Mouse (Mus musculus) midbrain, embryonic 11.5 days (tissue): ENCODE results near the gene Syndig1. TPM values are rescaled to one million over a fixed set of nuclear protein-coding genes. Genes with fewer than 3 reads are reported as not detected.

Experiments used
- ATAC-seq: fragments of 200-750 bp; cut with Nextera tagmentation; 2 replicates; pipeline ENCODE4 v1.8.0; 2017; ENCODE audit warnings: moderate TSS enrichment, moderate library complexity; ENCODE audit not compliant: low FRiP score
- DNase-seq: peaks from one replicate; pipeline ENCODE4 v3.0.0; 2015; ENCODE audit warnings: low spot score; ENCODE audit errors: missing footprints
- H3K27ac ChIP-seq: fragments of 300-500 bp; sonication (generic); 2 replicates; pipeline ENCODE4 v1.5.1; 2014; ENCODE audit warnings: low read depth, low read length
- H3K27me3 ChIP-seq: fragments of 300-500 bp; sonication (generic); 2 replicates; pipeline ENCODE4 v1.6.1; 2014; ENCODE audit warnings: mild to moderate bottlenecking, low read length, moderate library complexity, mixed read lengths; ENCODE audit not compliant: control insufficient read depth, insufficient read depth
- H3K36me3 ChIP-seq: fragments of 300-500 bp; sonication (generic); 2 replicates; pipeline ENCODE4 v1.6.1; 2014; ENCODE audit warnings: mild to moderate bottlenecking, low read length, moderate library complexity, mixed read lengths; ENCODE audit not compliant: control insufficient read depth, insufficient read depth
- H3K4me1 ChIP-seq: fragments of 300-500 bp; sonication (generic); 2 replicates; pipeline ENCODE4 v1.6.1; 2014; ENCODE audit warnings: low read length; ENCODE audit not compliant: control insufficient read depth, insufficient read depth
- H3K4me2 ChIP-seq: fragments of 300-500 bp; sonication (generic); 2 replicates; pipeline ENCODE4 v1.6.1; 2014; ENCODE audit warnings: mild to moderate bottlenecking, moderate library complexity
- H3K4me3 ChIP-seq: fragments of 300-500 bp; sonication (generic); 2 replicates; pipeline ENCODE4 v1.5.1; 2014; ENCODE audit warnings: low read depth, low read length
- H3K9ac ChIP-seq: fragments of 300-500 bp; sonication (generic); 2 replicates; pipeline ENCODE4 v1.6.1; 2014; ENCODE audit warnings: low read length
- H3K9me3 ChIP-seq: fragments of 300-500 bp; sonication (generic); 2 replicates; pipeline ENCODE4 v1.6.1; 2016; ENCODE audit warnings: low read length; ENCODE audit not compliant: control insufficient read depth
- WGBS: fragments of 180-500 bp; shearing (Covaris S2); extraction: QIAGEN DNeasy Blood & Tissue Kit; methylation state at CpG from one replicate; pipeline ENCODE4 v1.1.7; 2014; 5-methylcytosine and 5-hydroxymethylcytosine counted together
- polyA plus RNA-seq: library from polyadenylated mRNA; unstranded; fragments of >200 nt; fragmentation: Nextera tagmentation; extraction: Ambion mirVana; gene quantifications from 2 replicates; pipeline ENCODE4 v1.2.1, GENCODE M21; 2014

The Syndig1 gene
- polyA plus RNA-seq, 1 experiment from 2014 or later: 8.5 TPM

DNA sequence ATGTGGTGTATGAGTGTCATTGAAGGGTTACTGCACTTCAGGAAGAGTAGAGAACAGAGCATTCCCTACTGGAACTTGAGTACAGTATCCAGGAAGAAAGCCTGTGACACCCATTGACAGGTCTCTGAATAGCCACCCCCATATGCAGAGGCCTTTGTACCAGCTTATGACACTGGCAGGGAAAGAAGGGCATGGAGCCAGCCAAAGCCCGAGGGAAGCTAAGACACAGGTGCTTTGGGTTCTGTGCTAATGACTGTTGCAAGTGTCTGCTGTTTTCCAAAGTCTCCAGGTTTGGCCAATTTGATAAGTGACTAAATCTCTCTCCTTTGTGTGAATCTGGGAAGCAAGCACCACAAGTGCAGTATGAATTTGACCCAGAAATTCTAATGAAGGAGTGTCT, 71.6 kb downstream of the Syndig1 start:
- Histone ChIP-seq H3K27me3 (no peaks in the 10 kb centered on the region), H3K27ac (no peak overlapping the region), H3K9ac (no peak overlapping the region), H3K4me1 (no peaks in the 10 kb centered on the region), H3K9me3 (no peaks in the 10 kb centered on the region), H3K4me3 (no peak overlapping the region), H3K4me2 (no peak overlapping the region), H3K36me3 (no peaks in the 10 kb centered on the region)
- ATAC-seq (no peak), DNase-seq (no peak)
- WGBS: 87% methylated on average over 1 of the region's 1 CpGs

DNA sequence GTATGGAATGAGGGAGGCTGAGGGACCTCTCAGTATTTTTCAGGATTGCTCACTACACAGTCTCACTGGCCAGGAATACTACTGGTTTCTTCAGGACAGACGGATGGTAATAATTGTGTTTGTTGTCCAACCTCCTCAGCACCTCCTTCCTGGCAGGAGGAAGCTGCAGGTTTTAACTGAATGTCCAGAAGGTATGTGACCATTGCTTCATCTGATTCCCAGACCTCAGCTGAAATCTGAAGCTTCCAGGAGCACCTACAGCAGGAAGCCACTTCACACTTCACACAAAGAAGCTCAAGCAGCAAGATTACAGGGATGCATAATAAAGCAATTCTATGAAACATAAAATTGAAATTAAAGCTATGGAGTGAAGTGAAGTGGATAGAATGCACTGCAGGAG, 75.4 kb downstream of the Syndig1 start:
- no peaks in the 10 kb centered on the region for H3K9me3 ChIP-seq
- H3K4me2 ChIP-seq: no peak overlapping the region
- H3K9ac ChIP-seq: no peak overlapping the region
- 78% methylated on average over 1 of the region's 1 CpGs for WGBS
- ATAC-seq (no peak), DNase-seq (no peak)
- H3K4me3 ChIP-seq: no peak overlapping the region
- no peaks in the 10 kb centered on the region for H3K27me3 ChIP-seq
- no peaks in the 10 kb centered on the region for H3K4me1 ChIP-seq
- H3K27ac ChIP-seq: no peak overlapping the region
- no peaks in the 10 kb centered on the region for H3K36me3 ChIP-seq

DNA sequence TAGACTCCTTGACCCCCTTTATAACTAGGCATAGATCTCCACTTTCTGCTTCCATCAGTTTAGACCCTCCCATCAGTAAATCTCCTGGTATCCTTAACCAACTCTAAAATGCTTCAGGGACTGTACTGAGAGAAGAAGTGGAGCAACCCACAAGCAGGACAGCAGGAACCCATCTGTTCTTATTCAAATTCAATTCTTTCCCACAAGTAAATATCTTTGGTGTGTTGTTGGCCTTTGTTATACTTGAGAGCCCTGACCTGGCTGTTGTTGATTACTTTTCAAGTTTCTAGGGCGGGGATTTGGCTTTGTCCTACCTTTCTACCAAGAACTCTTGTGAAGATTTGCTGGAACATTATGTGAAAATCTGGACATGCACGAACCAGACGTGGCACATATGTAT, 77.7 kb downstream of the Syndig1 start:
- Histone ChIP-seq H3K36me3 (no peaks in the 10 kb centered on the region), H3K27ac (no peak overlapping the region), H3K4me2 (no peak overlapping the region), H3K4me1 (no peaks in the 10 kb centered on the region), H3K27me3 (no peaks in the 10 kb centered on the region), H3K9ac (no peak overlapping the region), H3K4me3 (no peak overlapping the region), H3K9me3 (no peaks in the 10 kb centered on the region)
- WGBS: 84% methylated on average over 3 of the region's 3 CpGs
- DNase-seq (no peak), ATAC-seq (no peak)

DNA sequence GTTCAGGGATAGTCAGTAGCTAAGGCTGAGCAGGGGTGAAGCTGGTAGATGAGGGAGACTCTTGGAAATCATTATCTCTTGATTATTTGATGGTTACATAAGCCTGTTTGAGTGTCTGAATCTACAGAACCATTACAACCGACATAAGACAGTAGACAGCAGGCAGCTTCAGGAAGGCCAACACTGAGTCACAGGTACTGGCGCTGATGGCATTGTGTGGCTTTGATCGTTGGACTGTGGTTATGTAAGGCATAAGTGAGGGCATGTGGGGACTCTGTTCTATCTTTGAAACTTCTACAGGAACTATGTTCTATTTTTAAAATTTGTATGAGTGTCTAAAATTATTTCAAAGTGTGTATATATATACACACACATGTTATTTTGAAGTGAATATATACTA, 88.2 kb downstream of the Syndig1 start:
- Histone ChIP-seq H3K4me2 (no peak overlapping the region), H3K9me3 (no peaks in the 10 kb centered on the region), H3K4me3 (no peak overlapping the region), H3K27me3 (no peaks in the 10 kb centered on the region), H3K36me3 (no peaks in the 10 kb centered on the region), H3K4me1 (no peaks in the 10 kb centered on the region), H3K9ac (no peak overlapping the region), H3K27ac (no peak overlapping the region)
- no peak for DNase-seq
- 94% methylated on average over 3 of the region's 3 CpGs for WGBS
- no peak for ATAC-seq

DNA sequence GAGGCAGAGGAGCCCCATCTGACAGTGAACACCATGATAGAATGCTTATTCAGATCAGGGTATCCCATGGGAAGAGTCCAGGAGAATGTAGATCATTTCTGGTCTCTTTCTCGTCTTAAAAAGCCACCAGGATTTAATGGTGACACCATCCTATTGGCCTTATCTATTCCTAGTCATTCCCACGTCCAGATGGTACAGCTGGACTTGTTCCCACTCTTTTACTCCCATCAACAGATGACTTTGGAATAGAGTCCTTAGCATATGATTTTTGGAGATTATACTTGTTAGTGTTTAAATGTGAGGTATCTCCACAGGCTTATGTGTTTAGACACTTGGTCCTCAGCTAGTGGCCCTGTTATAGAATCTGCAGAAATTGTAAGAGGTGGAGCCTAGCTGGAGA, 94.5 kb downstream of the Syndig1 start:
- Histone ChIP-seq H3K4me3 (no peak overlapping the region), H3K36me3 (no peaks in the 10 kb centered on the region), H3K27me3 (no peaks in the 10 kb centered on the region), H3K27ac (no peak overlapping the region), H3K9me3 (no peaks in the 10 kb centered on the region), H3K4me2 (no peak overlapping the region), H3K4me1 (no peaks in the 10 kb centered on the region), H3K9ac (no peak overlapping the region)
- no peak for DNase-seq
- ATAC-seq: no peak
- 62% methylated on average over 2 of the region's 2 CpGs for WGBS

DNA sequence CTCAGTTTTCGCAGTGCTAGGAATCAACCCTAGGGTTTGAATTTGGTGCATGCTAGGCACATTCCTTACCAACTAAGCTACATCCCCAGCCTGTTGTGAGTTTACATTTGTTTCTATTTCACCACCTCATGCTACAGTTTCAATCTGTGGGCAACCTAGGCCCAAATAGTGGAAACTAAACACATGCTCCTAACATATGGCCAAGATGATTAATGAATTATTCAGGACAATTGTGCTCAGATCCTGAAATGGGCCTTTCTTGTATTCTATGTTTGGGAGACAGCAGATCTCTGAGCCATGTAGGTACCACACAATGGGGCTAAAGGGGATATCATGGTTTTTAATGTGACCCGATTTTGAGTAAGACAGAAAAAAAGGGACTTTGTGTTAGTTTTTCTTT, 96.9 kb downstream of the Syndig1 start:
- Histone ChIP-seq H3K36me3 (no peaks in the 10 kb centered on the region), H3K27ac (no peak overlapping the region), H3K27me3 (no peaks in the 10 kb centered on the region), H3K4me3 (no peak overlapping the region), H3K9me3 (no peaks in the 10 kb centered on the region), H3K4me2 (no peak overlapping the region), H3K4me1 (no peaks in the 10 kb centered on the region), H3K9ac (no peak overlapping the region)
- peak; percentile 53 for DNase-seq
- 89% methylated on average over 2 of the region's 2 CpGs for WGBS
- no peak for ATAC-seq

DNA sequence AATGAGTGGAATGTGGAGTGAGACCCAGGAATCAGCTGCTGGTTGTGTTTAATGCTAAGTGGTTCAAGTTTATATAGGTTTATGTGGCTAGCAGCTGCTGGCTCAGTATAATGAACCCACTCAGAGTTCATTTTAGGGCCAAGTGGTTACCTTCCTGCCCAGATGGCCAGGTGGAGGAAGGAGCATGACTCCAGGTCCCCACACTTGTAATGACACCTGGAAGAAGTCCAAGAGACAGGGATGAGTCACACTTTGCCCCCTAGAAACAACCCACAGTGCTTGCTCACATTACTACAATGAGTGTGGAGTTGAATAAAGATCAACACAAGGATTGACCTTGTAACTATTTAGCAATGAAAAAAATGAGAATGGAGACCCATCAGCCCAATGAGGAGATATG, 98.0 kb downstream of the Syndig1 start:
- Histone ChIP-seq H3K9me3 (no peaks in the 10 kb centered on the region), H3K9ac (no peak overlapping the region), H3K4me3 (no peak overlapping the region), H3K27me3 (no peaks in the 10 kb centered on the region), H3K4me1 (no peaks in the 10 kb centered on the region), H3K36me3 (no peaks in the 10 kb centered on the region), H3K27ac (no peak overlapping the region), H3K4me2 (no peak overlapping the region)
- ATAC-seq (no peak), DNase-seq (no peak)

DNA sequence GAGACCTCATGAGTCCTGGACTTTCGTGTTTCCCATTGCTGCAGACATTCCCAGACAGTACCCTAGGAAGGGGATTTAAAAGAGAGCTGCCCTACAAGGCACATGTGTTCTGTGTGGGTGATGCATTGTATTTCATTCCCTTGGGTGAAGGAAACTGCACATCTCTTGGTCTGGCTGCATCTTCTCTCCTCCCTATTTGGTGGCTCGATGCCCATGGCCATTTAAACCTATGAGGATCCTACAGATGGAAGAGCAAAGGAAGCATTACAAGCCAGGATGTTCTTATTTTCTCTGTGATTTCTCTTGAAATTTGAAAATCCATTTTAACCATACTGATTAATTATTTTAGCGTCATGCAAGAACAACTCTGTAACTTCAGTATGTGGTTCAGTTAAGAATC, 98.5 kb downstream of the Syndig1 start:
- ATAC-seq (no peak), DNase-seq (no peak)
- no peak overlapping the region for H3K27ac ChIP-seq
- H3K4me3 ChIP-seq: no peak overlapping the region
- no peaks in the 10 kb centered on the region for H3K27me3 ChIP-seq
- no peak overlapping the region for H3K9ac ChIP-seq
- whole genome bisulfite sequencing: 85% methylated on average over 3 of the region's 3 CpGs
- no peaks in the 10 kb centered on the region for H3K9me3 ChIP-seq
- no peaks in the 10 kb centered on the region for H3K36me3 ChIP-seq
- H3K4me1 ChIP-seq: no peaks in the 10 kb centered on the region
- H3K4me2 ChIP-seq: no peak overlapping the region

DNA sequence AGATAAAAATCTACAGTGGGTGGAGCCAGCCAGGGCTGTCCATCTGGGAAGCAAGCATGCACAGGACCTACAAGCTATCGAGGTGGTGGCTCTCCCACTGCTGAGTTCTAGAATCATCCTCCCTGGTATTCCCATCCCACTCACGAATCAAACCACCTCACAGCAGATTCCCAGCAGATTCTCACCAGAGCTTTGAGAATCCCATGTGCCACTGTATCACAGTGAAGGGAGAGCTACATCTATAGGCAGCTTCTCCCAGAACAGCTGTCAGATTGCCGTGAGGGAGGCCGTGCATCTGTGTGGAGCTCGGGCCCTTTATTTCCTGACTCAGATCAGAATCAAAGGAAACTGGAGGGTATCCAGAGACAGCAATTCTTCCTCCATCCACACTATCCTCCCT, 101.0 kb downstream of the Syndig1 start:
- H3K4me2 ChIP-seq: no peak overlapping the region
- no peak for ATAC-seq
- 83% methylated on average over 5 of the region's 5 CpGs for WGBS

DNA sequence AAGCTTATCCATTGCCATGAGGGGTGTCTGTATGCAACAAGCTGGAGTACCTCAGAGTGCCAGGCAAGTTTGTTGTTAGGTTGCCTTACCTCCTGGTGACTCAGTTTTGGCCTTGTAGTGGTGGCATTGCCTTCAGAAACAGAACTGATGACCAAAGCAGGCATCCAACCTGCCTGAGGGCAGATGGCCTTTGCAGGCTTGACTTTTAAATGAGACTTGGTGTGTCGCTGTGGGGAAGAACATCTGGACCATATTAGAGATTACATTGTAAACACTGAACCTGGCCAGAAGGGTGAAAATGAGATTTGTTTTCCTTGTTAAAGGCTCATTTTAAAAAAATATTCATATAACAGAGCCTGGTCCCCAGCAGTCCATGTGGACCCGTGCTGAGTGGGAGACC, 102.1 kb downstream of the Syndig1 start:
- H3K9me3 ChIP-seq: no peaks in the 10 kb centered on the region
- peak; percentile 77 for DNase-seq
- H3K4me1 ChIP-seq: peaks cover 3% of the 10 kb centered on the region
- H3K36me3 ChIP-seq: no peaks in the 10 kb centered on the region
- WGBS: 86% methylated on average over 2 of the region's 2 CpGs
- no peak overlapping the region for H3K4me3 ChIP-seq
- no peak overlapping the region for H3K27ac ChIP-seq
- no peaks in the 10 kb centered on the region for H3K27me3 ChIP-seq
- no peak overlapping the region for H3K4me2 ChIP-seq
- H3K9ac ChIP-seq: no peak overlapping the region
- no peak for ATAC-seq

More for the DNA sequence above, 101.0 kb downstream of the Syndig1 start:
- Histone ChIP-seq H3K9me3 (no peaks in the 10 kb centered on the region), H3K27me3 (no peaks in the 10 kb centered on the region), H3K4me1 (peaks cover 3% of the 10 kb centered on the region), H3K9ac (no peak overlapping the region), H3K4me3 (no peak overlapping the region), H3K36me3 (no peaks in the 10 kb centered on the region), H3K27ac (no peak overlapping the region)
- no peak for DNase-seq
